Mouse (Mus musculus) ES-Bruce4 (cell line): ENCODE measurements around the gene Vmn2r112. TPM values are rescaled to one million over a fixed set of nuclear protein-coding genes. Genes with fewer than 3 reads are reported as not detected.
"Not testable (repeated sequence)": the region's sequence is repeated elsewhere in the genome, so short reads cannot be mapped to it uniquely, and the experiment has no call there.

Experiments used
- H3K27ac ChIP-seq: 2 replicates; pipeline ENCODE4 v1.5.1; 2012; ENCODE audit warnings: low read length, inconsistent platforms; ENCODE audit not compliant: insufficient read depth
- H3K27me3 ChIP-seq: 2 replicates; pipeline ENCODE4 v1.6.1; 2012; ENCODE audit warnings: mild to moderate bottlenecking, low read length, inconsistent platforms; ENCODE audit not compliant: control insufficient read depth, poor library complexity, insufficient read depth, severe bottlenecking
- H3K36me3 ChIP-seq: 2 replicates; pipeline ENCODE4 v1.6.1; 2012; ENCODE audit warnings: inconsistent platforms, mild to moderate bottlenecking, low read length, moderate library complexity; ENCODE audit not compliant: control insufficient read depth, poor library complexity, insufficient read depth, severe bottlenecking
- H3K4me1 ChIP-seq: one replicate; pipeline ENCODE4 v1.8.1; 2011; ENCODE audit warnings: low read length; ENCODE audit not compliant: control insufficient read depth, insufficient read depth
- H3K4me3 ChIP-seq: 2 replicates; pipeline ENCODE4 v1.5.1; 2011; ENCODE audit warnings: low read depth, mild to moderate bottlenecking, low read length
- H3K9ac ChIP-seq: 2 replicates; pipeline ENCODE4 v1.6.1; 2012; ENCODE audit warnings: low read depth, mild to moderate bottlenecking, inconsistent platforms; ENCODE audit not compliant: poor library complexity, severe bottlenecking
- H3K9me3 ChIP-seq: replicated peaks from 2 replicates; pipeline ENCODE4 v1.6.1; 2012; ENCODE audit warnings: mild to moderate bottlenecking, low read length, inconsistent platforms; ENCODE audit not compliant: control insufficient read depth, poor library complexity, insufficient read depth, severe bottlenecking
- CTCF ChIP-seq: IDR thresholded peaks from one replicate; pipeline ENCODE4 v1.8.1; 2011; ENCODE audit warnings: low read depth, low read length
- POLR2A ChIP-seq: IDR thresholded peaks from one replicate; pipeline ENCODE4 v1.8.1; 2011; ENCODE audit warnings: low read length; ENCODE audit not compliant: insufficient read depth
- polyA plus RNA-seq: library from polyadenylated mRNA; stranded (reverse); fragments of >200 nt; gene quantifications from 2 replicates; pipeline ENCODE4 v1.2.4, GENCODE M21; 2011; ENCODE audit warnings: low read depth; ENCODE audit not compliant: missing spikeins, insufficient read depth, insufficient read length

Vmn2r112 gene
- not detected in 2 replicates for polyA plus RNA-seq

GRCm38 (mm10) chr17:22600651-22601050 is at the start of gene Vmn2r112:
Gene Vmn2r112 (plus strand): TSS chr17:22600951.
- H3K9me3 ChIP-seq, H3K36me3 ChIP-seq, H3K4me3 ChIP-seq, H3K27me3 ChIP-seq, H3K4me1 ChIP-seq, H3K9ac ChIP-seq, H3K27ac ChIP-seq: not testable (repeated sequence)

GRCm38 (mm10) chr17:22573382-22573781 is 27.4 kb upstream of the Vmn2r112 start, which contains the start of gene Vmn2r111:
Gene Vmn2r111 (minus strand): TSS chr17:22573482.
- H3K9ac ChIP-seq, H3K27ac ChIP-seq, H3K36me3 ChIP-seq, H3K9me3 ChIP-seq, H3K27me3 ChIP-seq, H3K4me3 ChIP-seq, H3K4me1 ChIP-seq: not testable (repeated sequence)

- Histone ChIP-seq H3K4me1 (no peaks in the 10 kb centered on the region), H3K9ac (no peak overlapping the region), H3K4me3 (no peak overlapping the region), H3K27ac (no peak overlapping the region), H3K36me3 (no peaks in the 10 kb centered on the region), H3K27me3 (no peaks in the 10 kb centered on the region), H3K9me3 (peaks cover 9% of the 10 kb centered on the region; the same call in 1 of the 2 replicates)
- TF ChIP-seq CTCF, result no peak
- no peak for TF ChIP-seq POLR2A
These were observed 29.9 kb downstream of the Vmn2r112 start for GRCm38 (mm10) chr17:22630646-22631045.

Other genes with a start within 250 kb of the Vmn2r112 start
- gene Zfp944, start 239.6 kb upstream of the Vmn2r112 start, polyA plus RNA-seq, result 11.0 and 14.3 TPM in 2 replicates
- gene Zfp758, start 239.5 kb upstream of the Vmn2r112 start, polyA plus RNA-seq, result 6.5 and 8.0 TPM in 2 replicates
- gene Zfp946, start 176.7 kb upstream of the Vmn2r112 start, polyA plus RNA-seq, result 16.0 and 20.3 TPM in 2 replicates
- gene Vmn2r111, start 27.5 kb upstream of the Vmn2r112 start, polyA plus RNA-seq, result not detected in 2 replicates